ENCODE assay signal across 10 mouse cellular contexts in genomic region chr1:76283322-76283721, GRCm38 (mm10).
DNase-seq lines count a peak whose midpoint lies in the region; ATAC-seq and TF ChIP-seq lines count a peak whose summit lies in the region.
"Had no signal": no experiment of that assay in that cellular context is flagged by ENCODE, and none has a peak within 500 bp of the region (broad histone marks: within the 10 kb centered on the region; RNA-seq: fewer than 3 reads in every experiment).

No protein-coding gene starts in this region.

- H3K27me3 ChIP-seq in intestine, embryonic 14.5 days (replicated peaks; ENCODE audit: control insufficient read depth, insufficient read depth, low read length) = no peaks in the 10 kb centered on the region
- H3K27me3 ChIP-seq in intestine, postnatal 0 days (replicated peaks; ENCODE audit: control insufficient read depth, insufficient read depth, low read length) = no peaks in the 10 kb centered on the region
- H3K27me3 ChIP-seq: neural tube, embryonic 12.5 days had no signal

- H3K36me3 ChIP-seq in intestine, embryonic 14.5 days (ENCODE audit: control insufficient read depth, insufficient read depth, low read length) = no peaks in the 10 kb centered on the region
- H3K36me3 ChIP-seq in intestine, postnatal 0 days (ENCODE audit: control insufficient read depth, insufficient read depth) = no peaks in the 10 kb centered on the region
- H3K36me3 ChIP-seq: neural tube, embryonic 12.5 days had no signal

- DNase-seq in intestine, embryonic 14.5 days (ENCODE audit: low spot score) = peak; percentile 68
- DNase-seq in testis, postnatal 10 days (ENCODE audit: low spot score) = peak; percentile 58
- DNase-seq in testis, postnatal 14 days (ENCODE audit: low spot score) = no peak
- DNase-seq in heart, postnatal 4 days = peak; percentile 74
- no peak for DNase-seq in layer of hippocampus, adult 11-12 months (ENCODE audit: low spot score)
- no peak for DNase-seq in spleen, adult 12 weeks (ENCODE audit: low spot score)
- DNase-seq: cerebellum, adult 9-10 months; thymus, postnatal 36 days had no signal

- peaks cover 5% of the 10 kb centered on the region for H3K4me1 ChIP-seq in intestine, embryonic 14.5 days (replicated peaks; ENCODE audit: control insufficient read depth, insufficient read depth, low read length)
- H3K4me1 ChIP-seq in intestine, postnatal 0 days (replicated peaks; ENCODE audit: control insufficient read depth, insufficient read depth, low read length) = no peaks in the 10 kb centered on the region
- H3K4me1 ChIP-seq: neural tube, embryonic 12.5 days had no signal

- no peaks in the 10 kb centered on the region for H3K9me3 ChIP-seq in intestine, embryonic 14.5 days (ENCODE audit: control insufficient read depth, low read length)
- no peaks in the 10 kb centered on the region for H3K9me3 ChIP-seq in intestine, postnatal 0 days (ENCODE audit: control insufficient read depth)
- H3K9me3 ChIP-seq: neural tube, embryonic 12.5 days had no signal

- 31% methylated on average over 3 of the region's 3 CpGs for WGBS in intestine, embryonic 14.5 days
- WGBS in intestine, postnatal 0 days = 28% methylated on average over 3 of the region's 3 CpGs

- no peak overlapping the region; the same call in 1 of the 2 replicates for H3K27ac ChIP-seq in intestine, embryonic 14.5 days (ENCODE audit: low read depth)
- no peak overlapping the region for H3K27ac ChIP-seq in intestine, postnatal 0 days (ENCODE audit: low read depth, low read length)
- H3K27ac ChIP-seq: neural tube, embryonic 12.5 days had no signal

- no peak overlapping the region for H3K4me3 ChIP-seq in intestine, embryonic 14.5 days (ENCODE audit: low read depth, low read length)
- no peak overlapping the region for H3K4me3 ChIP-seq in intestine, postnatal 0 days (ENCODE audit: low read depth, low read length)
- H3K4me3 ChIP-seq: neural tube, embryonic 12.5 days had no signal

- H3K9ac ChIP-seq in intestine, embryonic 14.5 days (ENCODE audit: low read length) = no peak overlapping the region
- H3K9ac ChIP-seq in intestine, postnatal 0 days (ENCODE audit: low read depth, low read length) = no peak overlapping the region
- H3K9ac ChIP-seq: neural tube, embryonic 12.5 days had no signal

- no peak for TF ChIP-seq CTCF in intestine, postnatal 0 days (IDR thresholded peaks at IDR 0.05; ENCODE audit: low read depth)

- no peak overlapping the region for H3K4me2 ChIP-seq in intestine, embryonic 14.5 days (ENCODE audit: low read length)
- no peak overlapping the region for H3K4me2 ChIP-seq in intestine, postnatal 0 days (replicated peaks; ENCODE audit: low read depth)
- H3K4me2 ChIP-seq: neural tube, embryonic 12.5 days had no signal

- ATAC-seq in intestine, embryonic 14.5 days (replicated peaks; ENCODE audit: low FRiP score, low TSS enrichment, low read depth) = no peak
- ATAC-seq in intestine, postnatal 0 days = no peak

Comparison
In these comparisons a context has a peak if more than half of its experiments do, and no peak if none do; other contexts are left out.
1. DNase-seq: peak in intestine, embryonic 14.5 days (single experiment), testis, postnatal 10 days (single experiment) and heart, postnatal 4 days (single experiment); none in testis, postnatal 14 days (single experiment), layer of hippocampus, adult 11-12 months (single experiment) and spleen, adult 12 weeks (single experiment).